Mouse (Mus musculus) heart, embryonic 11.5 days (tissue): ENCODE results near the gene Faf1. TPM values are rescaled to one million over a fixed set of nuclear protein-coding genes. Genes with fewer than 3 reads are reported as not detected.

Experiments
- ATAC-seq: fragments of 200-750 bp; cut with Nextera tagmentation; replicated peaks from 2 replicates; pipeline ENCODE4 v1.8.0; 2017; ENCODE audit warnings: moderate library complexity; ENCODE audit not compliant: insufficient number of reproducible peaks, low FRiP score, low TSS enrichment
- H3K27ac ChIP-seq: fragments of 300-500 bp; sonication (generic); 2 replicates; pipeline ENCODE4 v1.5.1; 2014; ENCODE audit warnings: mild to moderate bottlenecking, low read depth, low read length
- H3K27me3 ChIP-seq: fragments of 300-500 bp; sonication (generic); 2 replicates; pipeline ENCODE4 v1.6.1; 2014; ENCODE audit warnings: mild to moderate bottlenecking, low read length, mixed read lengths; ENCODE audit not compliant: control insufficient read depth, insufficient read depth
- H3K36me3 ChIP-seq: fragments of 300-500 bp; sonication (generic); 2 replicates; pipeline ENCODE4 v1.6.1; 2014; ENCODE audit warnings: mild to moderate bottlenecking, low read length, moderate library complexity, mixed read lengths; ENCODE audit not compliant: control insufficient read depth, insufficient read depth
- H3K4me1 ChIP-seq: fragments of 300-500 bp; sonication (generic); 2 replicates; pipeline ENCODE4 v1.6.1; 2014; ENCODE audit warnings: low read length; ENCODE audit not compliant: control insufficient read depth, insufficient read depth
- H3K4me2 ChIP-seq: fragments of 300-500 bp; sonication (generic); 2 replicates; pipeline ENCODE4 v1.6.1; 2014; ENCODE audit warnings: mild to moderate bottlenecking, moderate library complexity
- H3K4me3 ChIP-seq: fragments of 300-500 bp; sonication (generic); 2 replicates; pipeline ENCODE4 v1.5.1; 2014; ENCODE audit warnings: low read depth, low read length
- H3K9ac ChIP-seq: fragments of 300-500 bp; sonication (generic); 2 replicates; pipeline ENCODE4 v1.6.1; 2014; ENCODE audit warnings: mild to moderate bottlenecking, low read depth, low read length, moderate library complexity
- H3K9me3 ChIP-seq: fragments of 300-500 bp; sonication (generic); replicated peaks from 2 replicates; pipeline ENCODE4 v1.6.1; 2016; ENCODE audit warnings: low read length; ENCODE audit not compliant: control insufficient read depth
- WGBS: fragments of 180-500 bp; shearing (Covaris S2); extraction: QIAGEN DNeasy Blood & Tissue Kit; methylation state at CpG from one replicate; pipeline ENCODE4 v1.1.7; 2014; ENCODE audit not compliant: insufficient replicate concordance; 5-methylcytosine and 5-hydroxymethylcytosine counted together
- polyA plus RNA-seq: library from polyadenylated mRNA; unstranded; fragments of >200 nt; fragmentation: Nextera tagmentation; extraction: Ambion mirVana; gene quantifications from 2 replicates; pipeline ENCODE4 v1.2.1, GENCODE M21; 2014

Gene Faf1
- polyA plus RNA-seq, 1 experiment from 2014 or later: 25.3 TPM

- no peak for ATAC-seq
- Histone ChIP-seq H3K9ac (no peak overlapping the region), H3K36me3 (no peaks in the 10 kb centered on the region), H3K27me3 (peaks cover 60% of the 10 kb centered on the region), H3K4me1 (no peaks in the 10 kb centered on the region), H3K9me3 (no peaks in the 10 kb centered on the region), H3K27ac (no peak overlapping the region), H3K4me3 (no peak overlapping the region), H3K4me2 (no peak overlapping the region)
- WGBS: 19% methylated on average over 2 of the region's 2 CpGs
Observed at GRCm38 (mm10) chr4:109659571-109659970, 16.8 kb upstream of the Faf1 start.

- Histone ChIP-seq H3K27ac (no peak overlapping the region), H3K36me3 (no peaks in the 10 kb centered on the region), H3K4me3 (no peak overlapping the region), H3K27me3 (peaks cover 61% of the 10 kb centered on the region), H3K9me3 (no peaks in the 10 kb centered on the region), H3K4me1 (no peaks in the 10 kb centered on the region), H3K4me2 (no peak overlapping the region), H3K9ac (no peak overlapping the region)
- no peak for ATAC-seq
- WGBS: 17% methylated on average over 3 of the region's 3 CpGs
Observed at GRCm38 (mm10) chr4:109660568-109660967, 15.8 kb upstream of the Faf1 start.

- ATAC-seq: no peak
- H3K4me1 ChIP-seq: no peaks in the 10 kb centered on the region; the same call in 1 of the 2 replicates
- H3K4me3 ChIP-seq: no peak overlapping the region
- H3K4me2 ChIP-seq: no peak overlapping the region
- peaks cover 60% of the 10 kb centered on the region for H3K27me3 ChIP-seq
- 11% methylated on average over 5 of the region's 5 CpGs for WGBS
- no peaks in the 10 kb centered on the region for H3K9me3 ChIP-seq
- H3K9ac ChIP-seq: no peak overlapping the region
- H3K27ac ChIP-seq: no peak overlapping the region
- no peaks in the 10 kb centered on the region for H3K36me3 ChIP-seq
Observed at GRCm38 (mm10) chr4:109661183-109661582, 15.2 kb upstream of the Faf1 start.

GRCm38 (mm10) chr4:109662271-109662670 is 14.1 kb upstream of the Faf1 start:
- Histone ChIP-seq H3K4me3 (no peak overlapping the region), H3K27me3 (peaks cover 55% of the 10 kb centered on the region), H3K27ac (no peak overlapping the region), H3K4me2 (no peak overlapping the region), H3K9ac (no peak overlapping the region), H3K4me1 (no peaks in the 10 kb centered on the region; the same call in 1 of the 2 replicates), H3K9me3 (no peaks in the 10 kb centered on the region), H3K36me3 (no peaks in the 10 kb centered on the region)
- no peak for ATAC-seq
- 19% methylated on average over 5 of the region's 5 CpGs for WGBS

- H3K9ac ChIP-seq: no peak overlapping the region
- peak overlapping the region; percentile 12 for H3K4me3 ChIP-seq
- H3K27me3 ChIP-seq: peaks cover 38% of the 10 kb centered on the region
- WGBS: 12% methylated on average over 5 of the region's 5 CpGs
- H3K9me3 ChIP-seq: no peaks in the 10 kb centered on the region
- H3K4me2 ChIP-seq: peak overlapping the region; percentile 99
- ATAC-seq: no peak
- H3K27ac ChIP-seq: no peak overlapping the region
- H3K4me1 ChIP-seq: no peaks in the 10 kb centered on the region; the same call in 1 of the 2 replicates
- H3K36me3 ChIP-seq: no peaks in the 10 kb centered on the region
Observed at GRCm38 (mm10) chr4:109664091-109664490, 12.3 kb upstream of the Faf1 start.

- Histone ChIP-seq H3K27ac (peak overlapping the region; percentile 87), H3K9me3 (no peaks in the 10 kb centered on the region), H3K4me1 (no peaks in the 10 kb centered on the region; the same call in 1 of the 2 replicates), H3K4me3 (peak overlapping the region; percentile 58), H3K27me3 (peaks cover 29% of the 10 kb centered on the region), H3K4me2 (peak overlapping the region; percentile 99), H3K36me3 (no peaks in the 10 kb centered on the region), H3K9ac (peak overlapping the region; percentile 81)
- ATAC-seq: peak; percentile 59; the same call in 1 of the 2 replicates
- under 1% methylated on average over 48 of the region's 49 CpGs for WGBS
Observed at GRCm38 (mm10) chr4:109665101-109665981, 11.0 kb upstream of the Faf1 start.

- H3K9ac ChIP-seq: peak overlapping the region; percentile 81
- peak overlapping the region; percentile 58 for H3K4me3 ChIP-seq
- H3K4me1 ChIP-seq: no peaks in the 10 kb centered on the region; the same call in 1 of the 2 replicates
- peaks cover 25% of the 10 kb centered on the region for H3K27me3 ChIP-seq
- H3K9me3 ChIP-seq: no peaks in the 10 kb centered on the region
- WGBS: under 1% methylated on average over 36 of the region's 49 CpGs
- no peaks in the 10 kb centered on the region for H3K36me3 ChIP-seq
- peak overlapping the region; percentile 87 for H3K27ac ChIP-seq
- ATAC-seq: peak; percentile 37
- peak overlapping the region; percentile 99 for H3K4me2 ChIP-seq
Observed at GRCm38 (mm10) chr4:109665982-109666460, 10.4 kb upstream of the Faf1 start.

GRCm38 (mm10) chr4:109666461-109667269 is 9.7 kb upstream of the Faf1 start, which contains the start of gene Cdkn2c:
TSS of gene Cdkn2c (minus strand) at chr4:109667189.
- ATAC-seq: peak; percentile 95
- Histone ChIP-seq H3K4me2 (peak within 1 kb of the TSS; percentile 99), H3K4me1 (no peaks in the 10 kb centered on the region; the same call in 1 of the 2 replicates), H3K27me3 (peaks cover 18% of the 10 kb centered on the region), H3K36me3 (no peaks in the 10 kb centered on the region), H3K9me3 (no peaks in the 10 kb centered on the region), H3K9ac (peak within 1 kb of the TSS; percentile 81), H3K4me3 (peak within 1 kb of the TSS; percentile 58), H3K27ac (peak within 1 kb of the TSS; percentile 87)
- under 1% methylated on average over 64 of the region's 64 CpGs for WGBS
